Mouse (Mus musculus) lung, postnatal 25 days (tissue): ENCODE data around the gene Dgki.

Source experiments
- DNase-seq: peaks from one replicate; pipeline ENCODE4 v3.0.0; 2022; ENCODE audit warnings: low spot score

The Dgki gene

GRCm38 (mm10) chr6:37007573-37007972 is 292.4 kb downstream of the Dgki start:
- no peak for DNase-seq

GRCm38 (mm10) chr6:37004914-37005313 is 295.1 kb downstream of the Dgki start:
- DNase-seq, result no peak

- no peak for DNase-seq
Observed at GRCm38 (mm10) chr6:37003235-37003634, 296.7 kb downstream of the Dgki start.

GRCm38 (mm10) chr6:36998942-36999341 is 301.0 kb downstream of the Dgki start:
- no peak for DNase-seq

- DNase-seq, result no peak
Observed at GRCm38 (mm10) chr6:36994329-36994728, 305.7 kb downstream of the Dgki start.

- DNase-seq, result no peak
Observed at GRCm38 (mm10) chr6:36990186-36990585, 309.8 kb downstream of the Dgki start.

GRCm38 (mm10) chr6:36988800-36989199 is 311.2 kb downstream of the Dgki start:
- no peak for DNase-seq

GRCm38 (mm10) chr6:36981646-36982045 is 318.3 kb downstream of the Dgki start:
- peak; percentile 68 for DNase-seq

GRCm38 (mm10) chr6:36980475-36980874 is 319.5 kb downstream of the Dgki start:
- DNase-seq, result no peak

- DNase-seq, result no peak
Observed at GRCm38 (mm10) chr6:36978176-36978575, 321.8 kb downstream of the Dgki start.

- no peak for DNase-seq
Observed at GRCm38 (mm10) chr6:36973096-36973495, 326.9 kb downstream of the Dgki start.

- DNase-seq, result no peak
Observed at GRCm38 (mm10) chr6:36972494-36972893, 327.5 kb downstream of the Dgki start.

- no peak for DNase-seq
Observed at GRCm38 (mm10) chr6:36969249-36969885, 330.6 kb downstream of the Dgki start.

- no peak for DNase-seq
Observed at GRCm38 (mm10) chr6:36960658-36961057, 339.3 kb downstream of the Dgki start.

- peak; percentile 2 for DNase-seq
Observed at GRCm38 (mm10) chr6:36955293-36955692, 344.7 kb downstream of the Dgki start.

- DNase-seq, result no peak
Observed at GRCm38 (mm10) chr6:36950648-36951047, 349.3 kb downstream of the Dgki start.

GRCm38 (mm10) chr6:36947861-36948260 is 352.1 kb downstream of the Dgki start:
- DNase-seq, result no peak

- no peak for DNase-seq
Observed at GRCm38 (mm10) chr6:36937527-36937926, 362.5 kb downstream of the Dgki start.

GRCm38 (mm10) chr6:36936816-36937215 is 363.2 kb downstream of the Dgki start:
- DNase-seq, result no peak

- no peak for DNase-seq
Observed at GRCm38 (mm10) chr6:36931473-36931872, 368.5 kb downstream of the Dgki start.

- no peak for DNase-seq
Observed at GRCm38 (mm10) chr6:36929781-36930180, 370.2 kb downstream of the Dgki start.

- no peak for DNase-seq
Observed at GRCm38 (mm10) chr6:36926455-36926854, 373.5 kb downstream of the Dgki start.

GRCm38 (mm10) chr6:36922006-36922405 is 378.0 kb downstream of the Dgki start:
- no peak for DNase-seq

- no peak for DNase-seq
Observed at GRCm38 (mm10) chr6:36911586-36911985, 388.4 kb downstream of the Dgki start.
